ENCODE assay signal across 12 mouse cellular contexts in the genomic region with DNA sequence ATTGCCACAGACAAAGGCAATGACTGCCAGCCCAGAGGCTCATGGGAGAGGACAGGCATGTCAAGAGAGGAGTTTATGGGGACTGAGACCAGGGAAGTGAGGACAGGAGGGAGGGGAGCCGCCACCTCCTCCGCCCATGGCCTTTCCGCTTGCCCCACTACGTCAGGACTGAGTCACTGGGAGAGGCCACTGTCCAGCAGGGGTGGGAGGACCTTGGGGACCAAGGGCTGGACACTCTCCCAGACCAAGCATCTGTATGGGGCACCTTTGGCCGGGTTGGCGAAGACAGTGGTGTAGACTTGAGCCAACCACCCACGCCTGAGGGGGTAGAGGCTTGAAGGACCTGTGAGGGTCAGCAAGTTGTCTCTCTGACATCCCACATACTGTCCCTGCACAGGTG. TPM values are rescaled to one million over a fixed set of nuclear protein-coding genes. Genes with fewer than 3 reads are reported as not detected.
DNase-seq lines count a peak whose midpoint lies in the region.
"Had no signal": no experiment of that assay in that cellular context is flagged by ENCODE, and none has a peak within 500 bp of the region (broad histone marks: within the 10 kb centered on the region; RNA-seq: fewer than 3 reads in every experiment).

No protein-coding gene starts in this region.

- intact Hi-C loops in gastrocnemius, postnatal 36 days (cut with DNase I) = no loop called here

- DNase-seq in ovary, adult 18-20 months (ENCODE audit: low spot score) = peak; percentile 11
- DNase-seq in ovary, postnatal 10 days (ENCODE audit: low spot score) = no peak
- DNase-seq in adrenal gland, adult 8-10 months = peak; percentile 83
- DNase-seq in gastrocnemius, postnatal 36 days = peak; percentile 46 to 52
- DNase-seq in skeletal muscle tissue, adult 2 months (ENCODE audit: low read depth, low spot score) = peak; percentile 33
- no peak for DNase-seq in layer of hippocampus, postnatal 14 days (ENCODE audit: low spot score in 2 of 2)
- DNase-seq in left cerebral cortex, adult 8-10 months (ENCODE audit: low spot score in 2 of 2) = no peak
- DNase-seq in thymus, postnatal 4 days = no peak
- DNase-seq: cerebellum, adult 18-20 months; kidney, adult 2 months had no signal

RNA-seq across cellular contexts. Expression of gene Dlx4, which starts 40.8 kb away (rescaled TPM):
- under 1 TPM in 2 of 4 experiments, not detected in 2; 0.28 to 0.32 TPM for total RNA-seq in adrenal gland, adult 8-10 months (2022)
- not detected for total RNA-seq in gastrocnemius, postnatal 36 days (2021)
- total RNA-seq in layer of hippocampus, postnatal 14 days (2021) = not detected
- total RNA-seq in left cerebral cortex, adult 8-10 months (2022) = under 1 TPM in 3 of 4 experiments, not detected in 1; 0.15 to 0.40 (median 0.33) TPM
- total RNA-seq: common myeloid progenitor, adult 5-6 weeks; left cerebral cortex, postnatal 25 days had no signal

Comparison
In these comparisons a context has a peak if more than half of its experiments do, and no peak if none do; other contexts are left out.
1. DNase-seq: peak in ovary, adult 18-20 months (single experiment), adrenal gland, adult 8-10 months (single experiment), gastrocnemius, postnatal 36 days (2 of 2) and skeletal muscle tissue, adult 2 months (single experiment); none in ovary, postnatal 10 days (single experiment), layer of hippocampus, postnatal 14 days (0 of 2), left cerebral cortex, adult 8-10 months (0 of 2) and thymus, postnatal 4 days (single experiment).